Mouse (Mus musculus) hindbrain, embryonic 13.5 days (tissue): Measurements from ENCODE around the gene Ctcfl. TPM values are rescaled to one million over a fixed set of nuclear protein-coding genes. Genes with fewer than 3 reads are reported as not detected.
A peak's percentile ranks its signal among the peaks of the same experiment; 100 is the strongest.
"Not testable (repeated sequence)": the region's sequence is repeated elsewhere in the genome, so short reads cannot be mapped to it uniquely, and the experiment has no call there.

Source experiments
- ATAC-seq: fragments of 200-750 bp; cut with Nextera tagmentation; 2 replicates; pipeline ENCODE4 v1.8.0; 2017; ENCODE audit warnings: moderate TSS enrichment; ENCODE audit not compliant: low FRiP score
- H3K27ac ChIP-seq: fragments of 300-500 bp; sonication (generic); 2 replicates; pipeline ENCODE4 v1.5.1; 2015; ENCODE audit warnings: inconsistent platforms, mild to moderate bottlenecking, moderate library complexity
- H3K27me3 ChIP-seq: fragments of 300-500 bp; sonication (generic); 2 replicates; pipeline ENCODE4 v1.6.1; 2015; ENCODE audit warnings: mild to moderate bottlenecking, inconsistent platforms
- H3K36me3 ChIP-seq: fragments of 300-500 bp; sonication (generic); 2 replicates; pipeline ENCODE4 v1.6.1; 2015; ENCODE audit warnings: mild to moderate bottlenecking, inconsistent platforms
- H3K4me1 ChIP-seq: fragments of 300-500 bp; sonication (generic); replicated peaks from 2 replicates; pipeline ENCODE4 v1.6.1; 2015; ENCODE audit warnings: inconsistent platforms
- H3K4me2 ChIP-seq: fragments of 300-500 bp; sonication (generic); 2 replicates; pipeline ENCODE4 v1.6.1; 2015; ENCODE audit warnings: inconsistent platforms, mild to moderate bottlenecking, moderate library complexity
- H3K4me3 ChIP-seq: fragments of 300-500 bp; sonication (generic); 2 replicates; pipeline ENCODE4 v1.5.1; 2015; ENCODE audit warnings: mild to moderate bottlenecking, inconsistent platforms
- H3K9ac ChIP-seq: fragments of 300-500 bp; sonication (generic); 2 replicates; pipeline ENCODE4 v1.6.1; 2015; ENCODE audit warnings: mild to moderate bottlenecking, inconsistent platforms
- H3K9me3 ChIP-seq: fragments of 300-500 bp; sonication (generic); 2 replicates; pipeline ENCODE4 v1.6.1; 2016; ENCODE audit warnings: inconsistent platforms
- WGBS: fragments of 180-500 bp; shearing (Covaris S2); methylation state at CpG from one replicate; pipeline ENCODE4 v1.1.7; 2015; 5-methylcytosine and 5-hydroxymethylcytosine counted together
- polyA plus RNA-seq: library from polyadenylated mRNA; unstranded; fragments of >200 nt; fragmentation: Nextera tagmentation; extraction: Ambion mirVana; gene quantifications from 2 replicates; pipeline ENCODE4 v1.2.1, GENCODE M21; 2015

The Ctcfl gene
- polyA plus RNA-seq, 1 experiment from 2014 or later = 0.08 TPM

DNA sequence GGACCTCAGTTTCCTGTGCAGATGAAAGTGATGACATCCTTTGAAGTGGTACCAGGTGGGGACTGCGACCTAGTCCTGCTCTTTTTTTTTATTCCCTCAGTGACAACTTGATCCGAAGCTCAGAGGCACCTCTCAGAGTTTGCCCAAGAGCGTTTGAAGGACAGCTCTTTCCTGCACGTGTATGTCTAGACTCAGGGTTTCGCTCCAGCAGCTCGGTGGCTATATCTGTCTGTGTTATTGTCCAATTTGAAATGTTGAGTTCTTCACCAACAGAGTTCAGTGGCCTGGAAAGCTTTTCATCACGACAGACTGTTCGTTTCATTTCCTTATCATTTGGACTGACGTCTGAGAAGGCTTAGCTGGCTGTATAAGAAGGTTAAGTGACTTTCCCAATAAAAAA lies 15.4 kb upstream of the Ctcfl start:
- Histone ChIP-seq H3K9me3 (no peaks in the 10 kb centered on the region), H3K4me2 (no peak overlapping the region), H3K4me3 (no peak overlapping the region), H3K27me3 (0 out of 2 replicates have a peak, but pooled peaks cover 8% of the 10 kb centered on the region), H3K36me3 (no peaks in the 10 kb centered on the region), H3K27ac (no peak overlapping the region), H3K9ac (no peak overlapping the region), H3K4me1 (peaks cover 11% of the 10 kb centered on the region)
- 69% methylated on average over 9 of the region's 9 CpGs for WGBS
- no peak for ATAC-seq

DNA sequence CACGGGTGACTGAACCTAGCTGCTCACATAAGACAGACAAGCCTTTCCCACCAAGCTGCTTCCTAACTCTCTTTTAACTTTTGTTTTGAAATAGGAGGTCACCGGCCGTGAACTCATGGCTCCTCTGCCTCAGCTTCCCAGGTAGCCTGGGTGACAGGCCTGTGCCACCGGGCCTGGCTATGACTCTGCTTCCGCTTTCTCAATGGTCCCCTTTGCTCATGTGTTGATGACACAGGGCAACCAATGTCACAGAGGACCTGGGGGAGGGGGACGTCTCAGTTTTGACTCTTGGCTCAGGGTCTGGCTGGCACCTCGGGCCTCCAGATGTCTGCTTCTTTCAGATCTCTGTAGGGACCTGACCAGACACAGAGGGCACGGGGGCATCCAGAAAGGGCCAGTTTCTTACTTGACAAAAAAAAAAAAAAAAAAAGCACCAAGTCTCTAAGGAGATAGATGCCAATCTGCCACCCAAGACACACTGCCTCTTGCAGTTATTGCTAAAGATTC lies 13.5 kb upstream of the Ctcfl start:
- Histone ChIP-seq H3K4me1 (no peaks in the 10 kb centered on the region), H3K27ac (no peak overlapping the region), H3K4me2 (no peak overlapping the region), H3K27me3 (0 out of 2 replicates have a peak, but pooled peaks cover 5% of the 10 kb centered on the region), H3K9me3 (no peaks in the 10 kb centered on the region), H3K9ac (no peak overlapping the region), H3K4me3 (no peak overlapping the region), H3K36me3 (no peaks in the 10 kb centered on the region)
- no peak for ATAC-seq
- 64% methylated on average over 8 of the region's 8 CpGs for WGBS

DNA sequence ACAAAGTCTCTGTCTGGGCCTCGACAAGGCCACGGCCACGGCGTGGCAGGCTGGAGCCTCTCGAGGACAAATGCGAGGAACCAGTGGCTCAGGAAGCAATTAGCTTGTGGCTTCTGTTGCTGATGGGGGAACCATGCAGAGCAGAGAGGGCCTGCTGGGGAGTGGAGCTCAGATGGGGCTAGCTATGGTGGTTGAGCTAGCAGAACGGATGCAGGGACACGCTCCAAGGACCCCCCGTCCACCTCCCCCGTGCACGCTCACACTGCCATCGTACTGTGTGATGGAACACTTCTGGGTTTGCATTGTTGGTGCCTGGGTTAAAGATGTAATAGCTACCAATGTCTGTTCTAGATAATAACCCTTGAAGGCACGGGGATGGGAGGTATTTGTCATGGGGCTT lies 12.9 kb upstream of the Ctcfl start:
- 68% methylated on average over 13 of the region's 13 CpGs for WGBS
- Histone ChIP-seq H3K9me3 (no peaks in the 10 kb centered on the region), H3K4me3 (no peak overlapping the region), H3K27me3 (0 out of 2 replicates have a peak, but pooled peaks cover 5% of the 10 kb centered on the region), H3K4me2 (no peak overlapping the region), H3K9ac (no peak overlapping the region), H3K27ac (no peak overlapping the region), H3K36me3 (no peaks in the 10 kb centered on the region), H3K4me1 (no peaks in the 10 kb centered on the region)
- no peak for ATAC-seq

DNA sequence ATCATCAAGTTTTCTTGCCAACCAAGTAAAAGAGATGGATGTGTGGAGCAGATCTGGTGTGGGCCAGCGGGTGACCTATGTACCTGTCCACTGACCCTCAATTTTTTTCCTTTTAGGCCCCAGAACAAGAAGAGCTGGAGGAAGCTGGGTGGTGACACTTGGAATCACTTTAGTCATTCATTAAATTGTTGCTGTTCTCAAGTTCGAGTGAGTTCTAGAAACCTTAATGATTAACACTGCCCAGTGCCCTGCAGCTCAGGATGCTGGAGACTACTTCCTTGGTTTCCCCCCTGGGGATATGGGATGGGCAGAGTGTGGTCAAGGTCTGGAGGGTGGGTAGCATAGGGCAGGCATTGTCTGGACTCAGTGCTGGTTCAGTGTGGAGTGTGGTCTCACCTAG lies 9.8 kb upstream of the Ctcfl start:
- Histone ChIP-seq H3K4me2 (no peak overlapping the region), H3K4me3 (no peak overlapping the region), H3K36me3 (no peaks in the 10 kb centered on the region), H3K4me1 (no peaks in the 10 kb centered on the region), H3K27me3 (no peaks in the 10 kb centered on the region), H3K27ac (no peak overlapping the region), H3K9ac (no peak overlapping the region), H3K9me3 (0 out of 2 replicates have a peak, but pooled peaks cover 7% of the 10 kb centered on the region)
- WGBS = 79% methylated on average over 2 of the region's 2 CpGs
- no peak for ATAC-seq

DNA sequence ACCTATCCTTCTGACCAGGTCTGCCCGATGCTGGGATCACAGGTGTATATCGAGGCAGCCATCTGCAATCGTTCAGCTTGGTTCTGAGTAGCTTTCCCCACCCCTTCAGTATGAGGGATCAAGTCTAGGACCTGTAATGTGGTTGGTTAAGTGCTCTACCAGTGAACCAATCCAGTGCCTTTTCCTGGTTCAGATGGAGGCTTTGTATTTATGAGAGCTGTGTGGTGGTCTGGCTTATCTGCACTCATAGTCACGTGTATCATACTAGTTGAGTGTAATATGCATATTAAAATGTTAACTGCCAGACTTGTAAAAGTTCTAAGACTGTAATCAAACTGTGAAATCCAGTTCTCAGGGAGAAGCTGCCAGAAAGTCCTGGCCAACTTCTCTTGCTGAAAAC lies 7.1 kb upstream of the Ctcfl start:
- 88% methylated on average over 4 of the region's 4 CpGs for WGBS
- no peak for ATAC-seq

DNA sequence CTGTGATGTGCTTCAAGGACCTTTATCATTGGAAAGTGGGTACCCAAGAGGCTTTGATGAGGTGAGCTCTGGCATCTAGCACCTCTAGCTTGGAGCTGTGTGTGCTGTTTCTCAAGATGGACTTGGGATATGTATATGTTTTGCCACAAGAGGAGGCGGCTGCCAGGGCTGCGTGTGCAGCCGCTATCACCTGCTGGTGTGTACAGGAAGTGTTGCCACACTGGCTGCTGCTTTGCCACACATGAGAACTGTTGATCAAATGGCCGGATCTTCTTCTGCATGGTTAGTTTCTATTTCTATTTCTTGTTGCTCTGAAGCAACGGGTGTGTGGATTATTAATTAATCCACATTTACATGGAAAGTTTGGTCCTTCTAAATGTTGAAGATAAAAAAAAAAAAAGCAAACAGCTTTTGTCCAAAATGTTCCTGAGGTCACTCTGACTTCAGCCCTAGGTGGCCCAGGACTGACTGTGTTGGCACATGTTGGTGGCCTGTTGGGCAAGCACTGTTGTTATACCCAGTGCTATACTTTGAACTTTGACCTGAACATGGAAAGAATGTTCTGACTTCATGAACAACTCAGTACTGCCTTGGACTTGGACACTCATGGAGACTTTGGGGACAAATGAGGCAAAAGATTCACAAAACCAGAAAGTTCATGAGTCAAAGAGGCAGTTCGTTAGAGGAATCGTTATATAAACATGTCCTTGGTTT lies 4.9 kb upstream of the Ctcfl start:
- H3K27ac ChIP-seq = no peak overlapping the region
- no peaks in the 10 kb centered on the region for H3K27me3 ChIP-seq
- no peaks in the 10 kb centered on the region for H3K4me1 ChIP-seq
- ATAC-seq = no peak
- H3K9me3 ChIP-seq = 0 out of 2 replicates have a peak, but pooled peaks cover 7% of the 10 kb centered on the region
- no peak overlapping the region for H3K9ac ChIP-seq
- WGBS = 90% methylated on average over 7 of the region's 7 CpGs
- no peak overlapping the region for H3K4me3 ChIP-seq
- no peak overlapping the region for H3K4me2 ChIP-seq
- no peaks in the 10 kb centered on the region for H3K36me3 ChIP-seq

More for the DNA sequence above, 7.1 kb upstream of the Ctcfl start:
- no peaks in the 10 kb centered on the region for H3K36me3 ChIP-seq
- 0 out of 2 replicates have a peak, but pooled peaks cover 7% of the 10 kb centered on the region for H3K9me3 ChIP-seq
- no peak overlapping the region for H3K9ac ChIP-seq
- no peak overlapping the region for H3K4me3 ChIP-seq
- H3K27me3 ChIP-seq = no peaks in the 10 kb centered on the region
- no peaks in the 10 kb centered on the region for H3K4me1 ChIP-seq
- H3K4me2 ChIP-seq = no peak overlapping the region
- no peak overlapping the region for H3K27ac ChIP-seq

DNA sequence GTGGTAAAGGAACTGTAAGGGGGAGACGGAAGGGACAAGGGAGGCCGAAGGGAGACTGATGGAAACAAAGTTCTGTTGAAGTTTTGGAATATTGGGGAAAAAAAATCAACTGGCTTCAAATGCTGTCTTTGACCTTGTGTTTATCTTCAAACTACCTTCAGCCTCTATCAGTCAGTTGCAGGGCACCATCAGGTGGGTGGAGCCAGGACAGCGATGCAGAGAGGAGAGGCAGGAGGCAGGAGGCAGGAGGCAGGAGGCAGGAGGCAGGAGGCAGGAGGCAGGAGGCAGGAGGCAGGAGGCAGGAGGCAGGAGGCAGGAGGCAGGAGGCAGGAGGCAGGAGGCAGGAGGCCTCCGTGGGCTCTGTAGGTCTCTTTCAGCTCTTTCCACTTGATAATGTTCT lies 792 bp upstream of the Ctcfl start:
- H3K4me1 ChIP-seq, H3K9ac ChIP-seq, H3K27ac ChIP-seq, H3K4me3 ChIP-seq, ATAC-seq, H3K9me3 ChIP-seq, H3K36me3 ChIP-seq, H3K4me2 ChIP-seq, H3K27me3 ChIP-seq: not testable (repeated sequence)
- WGBS = 61% methylated on average over 4 of the region's 4 CpGs

DNA sequence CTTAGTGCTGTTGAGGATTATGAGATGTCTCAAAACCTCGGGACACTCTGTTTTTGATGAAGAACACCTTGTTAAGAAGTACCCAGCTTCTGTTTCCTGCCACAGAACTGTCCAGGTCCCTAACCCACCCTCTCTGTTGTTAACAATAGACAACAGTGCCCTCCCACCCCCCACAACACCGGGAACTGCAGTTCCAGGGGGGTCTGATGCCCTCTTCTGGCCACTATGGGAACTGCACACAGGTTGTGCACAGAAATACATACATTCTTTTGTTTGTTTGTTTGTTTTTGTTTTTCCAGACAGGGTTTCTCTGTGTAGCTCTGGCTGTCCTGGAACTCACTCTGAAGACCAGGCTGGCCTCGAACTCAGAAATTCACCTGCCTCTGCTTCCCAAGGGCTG lies 5.5 kb downstream of the Ctcfl start:
- H3K9ac ChIP-seq, H3K4me2 ChIP-seq, H3K27me3 ChIP-seq, H3K4me1 ChIP-seq, H3K36me3 ChIP-seq, ATAC-seq, H3K27ac ChIP-seq, H3K4me3 ChIP-seq, H3K9me3 ChIP-seq: not testable (repeated sequence)
- WGBS = 60% methylated on average over 3 of the region's 3 CpGs

DNA sequence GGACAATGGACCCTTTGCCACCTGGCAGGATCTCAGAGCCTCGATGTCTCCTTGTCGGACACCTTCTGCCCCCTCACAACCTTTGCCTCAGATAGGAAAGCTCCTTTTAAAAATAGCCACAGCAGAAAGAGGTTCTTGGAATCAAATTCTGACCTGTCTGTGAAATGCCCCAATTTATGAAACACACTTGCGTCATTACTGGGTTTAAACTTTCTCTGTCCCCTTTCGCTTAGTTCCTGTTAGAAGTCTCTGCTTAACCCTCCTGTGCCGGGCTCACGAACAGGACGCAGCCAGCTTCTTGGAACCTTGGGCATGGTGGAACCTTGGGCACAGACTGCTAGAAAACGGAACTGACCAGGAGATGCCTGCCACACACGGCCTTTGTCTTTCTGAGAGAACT lies 8.8 kb downstream of the Ctcfl start:
- 89% methylated on average over 9 of the region's 9 CpGs for WGBS
- peaks cover 22% of the 10 kb centered on the region for H3K27me3 ChIP-seq
- no peak overlapping the region for H3K4me3 ChIP-seq
- no peak for ATAC-seq
- 0 out of 2 replicates have a peak, but pooled peaks cover 3% of the 10 kb centered on the region for H3K9me3 ChIP-seq
- no peak overlapping the region for H3K4me2 ChIP-seq
- H3K27ac ChIP-seq = no peak overlapping the region
- 0 out of 2 replicates have a peak, but pooled peaks cover 3% of the 10 kb centered on the region for H3K4me1 ChIP-seq
- H3K36me3 ChIP-seq = no peaks in the 10 kb centered on the region
- no peak overlapping the region for H3K9ac ChIP-seq

DNA sequence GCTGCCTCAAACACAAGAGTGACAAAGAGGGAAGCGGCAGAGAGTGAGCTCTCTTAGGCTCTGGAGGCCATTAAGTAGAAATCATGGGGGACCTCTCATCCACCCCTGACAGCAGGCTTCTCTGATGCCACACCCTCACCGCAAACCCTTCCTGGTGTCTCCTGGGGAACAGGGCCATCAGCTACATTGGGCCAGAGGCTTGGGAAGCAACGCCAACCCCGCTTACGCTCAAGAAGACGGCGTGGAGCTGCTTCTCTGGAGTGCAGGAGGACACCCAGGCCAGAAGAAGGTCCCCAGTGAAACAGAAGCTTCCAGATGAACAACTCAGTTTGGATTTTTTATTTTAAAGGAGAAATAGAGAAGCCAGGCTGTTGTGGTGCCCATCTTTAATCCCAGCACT lies 9.8 kb downstream of the Ctcfl start:
- no peak overlapping the region for H3K4me2 ChIP-seq
- no peaks in the 10 kb centered on the region for H3K36me3 ChIP-seq
- WGBS = 90% methylated on average over 7 of the region's 7 CpGs
- H3K9me3 ChIP-seq = no peaks in the 10 kb centered on the region
- H3K4me3 ChIP-seq = no peak overlapping the region
- ATAC-seq = no peak
- no peak overlapping the region for H3K27ac ChIP-seq
- H3K9ac ChIP-seq = no peak overlapping the region
- 0 out of 2 replicates have a peak, but pooled peaks cover 3% of the 10 kb centered on the region for H3K4me1 ChIP-seq
- H3K27me3 ChIP-seq = peaks cover 22% of the 10 kb centered on the region

DNA sequence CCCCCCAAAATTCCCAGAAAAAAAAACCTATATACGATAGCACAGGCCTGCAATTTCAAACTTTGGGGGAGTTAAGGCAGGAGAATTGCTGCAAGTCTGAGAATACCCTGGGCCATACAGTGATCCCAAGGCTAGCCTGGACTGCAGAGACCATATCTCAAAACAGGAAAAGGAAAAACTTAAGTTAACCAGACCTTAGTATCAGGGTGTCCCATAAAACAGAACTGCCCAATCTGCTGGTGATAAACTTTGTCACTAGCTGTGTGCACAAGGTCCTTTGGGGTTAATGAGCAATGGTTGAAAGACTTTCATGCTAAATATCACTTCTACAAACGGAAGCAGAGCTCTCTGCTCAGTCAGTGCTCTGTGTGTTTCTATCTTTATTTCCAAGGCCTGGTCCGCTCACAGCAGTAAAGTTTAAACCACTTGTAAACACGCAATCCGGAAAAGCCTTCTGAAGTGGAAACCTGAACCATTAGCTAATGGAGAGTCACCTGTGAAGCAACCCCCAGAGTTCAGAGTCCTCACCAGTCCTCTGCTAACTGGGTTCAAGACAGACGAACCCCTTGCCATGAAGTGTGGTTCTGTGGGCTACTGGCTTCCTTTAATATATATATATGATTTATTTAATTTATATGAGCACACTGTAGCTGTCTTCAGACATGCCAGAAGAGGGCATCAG lies 10.7 kb downstream of the Ctcfl start:
- Histone ChIP-seq H3K9ac (no peak overlapping the region), H3K27me3 (peaks cover 22% of the 10 kb centered on the region), H3K9me3 (no peaks in the 10 kb centered on the region), H3K4me2 (no peak overlapping the region), H3K36me3 (no peaks in the 10 kb centered on the region), H3K27ac (no peak overlapping the region), H3K4me3 (no peak overlapping the region), H3K4me1 (0 out of 2 replicates have a peak, but pooled peaks cover 3% of the 10 kb centered on the region)
- 87% methylated on average over 6 of the region's 6 CpGs for WGBS
- no peak for ATAC-seq

DNA sequence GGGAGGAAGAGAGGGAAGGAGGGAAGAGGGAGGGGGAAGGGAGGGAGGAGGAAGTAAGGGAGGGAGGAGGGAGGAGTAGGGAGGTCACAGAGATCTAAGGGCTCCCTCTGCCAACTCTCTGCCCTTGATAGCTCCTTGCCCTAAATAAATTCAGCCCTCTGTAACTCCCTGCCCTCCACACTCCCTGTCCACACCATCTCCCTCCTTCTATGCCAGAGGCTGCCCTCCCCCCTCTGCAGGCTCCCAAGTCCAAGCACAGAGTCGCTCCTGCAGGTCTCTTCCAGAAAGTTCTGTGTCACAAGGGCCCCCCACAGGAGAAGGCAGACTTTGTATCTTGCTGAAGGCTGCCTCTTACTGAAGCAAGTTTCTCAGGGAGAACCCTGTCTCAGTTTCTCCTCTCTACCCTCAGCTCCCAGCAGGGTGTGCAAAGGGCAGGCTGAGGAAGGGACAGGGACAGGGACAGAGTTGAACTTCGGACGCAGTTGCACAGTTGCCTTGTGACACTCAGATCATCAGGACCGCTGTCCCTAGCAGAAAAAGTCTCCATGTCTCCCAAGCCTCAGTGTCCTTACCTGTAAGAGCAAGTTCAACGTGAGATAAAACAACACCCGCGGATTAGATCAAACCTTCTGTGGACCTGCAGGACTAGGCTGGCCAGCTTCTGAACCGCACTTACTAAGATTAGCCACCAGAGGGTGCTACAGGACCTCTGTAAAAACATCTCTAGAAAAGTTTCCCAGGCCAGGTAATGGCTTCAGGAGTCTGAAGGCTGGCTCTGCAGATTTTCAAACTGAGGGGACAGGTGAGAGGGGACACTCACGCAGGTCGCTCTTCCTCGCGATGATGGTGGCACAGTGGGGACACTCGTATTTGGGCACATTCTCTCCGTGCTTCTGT lies 12.2 kb downstream of the Ctcfl start:
- 18% methylated on average over 14 of the region's 14 CpGs for WGBS

More for the DNA sequence above, 12.2 kb downstream of the Ctcfl start:
- no peak overlapping the region for H3K9ac ChIP-seq
- H3K36me3 ChIP-seq = no peaks in the 10 kb centered on the region
- 0 out of 2 replicates have a peak, but pooled peaks cover 3% of the 10 kb centered on the region for H3K4me1 ChIP-seq
- H3K27me3 ChIP-seq = peaks cover 22% of the 10 kb centered on the region
- no peak overlapping the region for H3K27ac ChIP-seq
- no peaks in the 10 kb centered on the region for H3K9me3 ChIP-seq
- no peak overlapping the region for H3K4me3 ChIP-seq
- peak; percentile 43; the same call in 1 of the 2 replicates for ATAC-seq
- no peak overlapping the region for H3K4me2 ChIP-seq
